Mouse (Mus musculus): Measurements from ENCODE around the gene Slc36a1. TPM values are rescaled to one million over a fixed set of nuclear protein-coding genes. Genes with fewer than 3 reads are reported as not detected.

Gene Slc36a1
- polyA plus RNA-seq, 1 experiment from 2014 or later = 1.8 TPM

Other genes starting within 250 kb of the Slc36a1 start
- gene Tnip1, start 241.4 kb upstream of the Slc36a1 start, polyA plus RNA-seq (2015; fragmentation: Nextera tagmentation; extraction: Ambion mirVana) = 5.1 and 5.8 TPM in 2 replicates
- gene Anxa6, start 170.9 kb upstream of the Slc36a1 start, polyA plus RNA-seq (2015; fragmentation: Nextera tagmentation; extraction: Ambion mirVana) = 45.3 and 50.2 TPM in 2 replicates
- gene Ccdc69, start 126.2 kb upstream of the Slc36a1 start, polyA plus RNA-seq (2015; fragmentation: Nextera tagmentation; extraction: Ambion mirVana) = 0.96 and 1.1 TPM in 2 replicates
- gene Gm2a, start 106.2 kb upstream of the Slc36a1 start, polyA plus RNA-seq (2015; fragmentation: Nextera tagmentation; extraction: Ambion mirVana) = 9.6 and 10.6 TPM in 2 replicates
- not detected in 2 replicates for gene Slc36a3, start 52.6 kb upstream of the Slc36a1 start, polyA plus RNA-seq (2015; fragmentation: Nextera tagmentation; extraction: Ambion mirVana)
- gene Slc36a2, start 19.3 kb upstream of the Slc36a1 start, polyA plus RNA-seq (2015; fragmentation: Nextera tagmentation; extraction: Ambion mirVana) = 9.2 and 10.0 TPM in 2 replicates
- gene Fat2, start 132.2 kb downstream of the Slc36a1 start, polyA plus RNA-seq (2015; fragmentation: Nextera tagmentation; extraction: Ambion mirVana) = not detected in 2 replicates
- gene Sparc, start 218.8 kb downstream of the Slc36a1 start, polyA plus RNA-seq (2015; fragmentation: Nextera tagmentation; extraction: Ambion mirVana) = 150 and 155 TPM in 2 replicates